Mouse (Mus musculus) heart, adult 2 months (tissue): ENCODE measurements at regions not wholly inside any gene's neighbourhood (a gene's known extent, or its start where the extent isn't known, plus 50 kb on each side); places are given as distances from the start of the nearest gene placed in this dataset.

Experiments
- DNase-seq, 2 experiments: peaks; one replicate each; pipeline ENCODE4 v3.0.0; 2021
- H3K27ac ChIP-seq: fragments of 200-600 bp; 2 replicates; pipeline ENCODE4 v1.8.1; 2022
- H3K27me3 ChIP-seq: fragments of 200-500 bp; 2 replicates; pipeline ENCODE4 v1.6.1; 2012; ENCODE audit warnings: mild to moderate bottlenecking, low read length, inconsistent platforms, mixed read lengths; ENCODE audit not compliant: control insufficient read depth, insufficient read depth
- H3K36me3 ChIP-seq: fragments of 200-500 bp; 2 replicates; pipeline ENCODE4 v1.6.1; 2012; ENCODE audit warnings: low read length, inconsistent platforms; ENCODE audit not compliant: control insufficient read depth, insufficient read depth
- H3K4me1 ChIP-seq: fragments of 200-500 bp; 2 replicates; pipeline ENCODE4 v1.6.1; 2011; ENCODE audit warnings: low read length; ENCODE audit not compliant: control insufficient read depth, insufficient read depth
- H3K4me3 ChIP-seq: fragments of 200-600 bp; 2 replicates; pipeline ENCODE4 v1.8.1; 2022
- H3K79me2 ChIP-seq: fragments of 200-500 bp; replicated peaks from 2 replicates; pipeline ENCODE4 v1.6.1; 2012; ENCODE audit warnings: mild to moderate bottlenecking, inconsistent platforms, low read length, moderate library complexity, mixed read lengths; ENCODE audit not compliant: control insufficient read depth, insufficient read depth
- H3K9ac ChIP-seq: fragments of 200-500 bp; 2 replicates; pipeline ENCODE4 v1.6.1; 2012; ENCODE audit warnings: low read depth, mild to moderate bottlenecking, control low read depth, inconsistent platforms, low read length, mixed read lengths
- CTCF ChIP-seq: fragments of 200-600 bp; IDR thresholded peaks from 2 replicates; pipeline ENCODE4 v1.8.1; 2022; ENCODE audit warnings: antibody characterized with exemption, mild to moderate bottlenecking, moderate library complexity
- EP300 ChIP-seq: fragments of 200-500 bp; IDR thresholded peaks from 2 replicates; pipeline ENCODE4 v1.6.1; 2011; ENCODE audit warnings: low read depth, low read length, control low read depth; ENCODE audit not compliant: insufficient read depth
- POLR2A ChIP-seq: fragments of 200-500 bp; IDR thresholded peaks from 2 replicates; pipeline ENCODE4 v1.6.1; 2011; ENCODE audit warnings: mild to moderate bottlenecking, low read depth, low read length, control low read depth; ENCODE audit not compliant: insufficient read depth
- WGBS: fragments of 180-500 bp; shearing (Covaris S2); methylation state at CpG from one replicate; pipeline ENCODE4 v1.1.7; 2018; 5-methylcytosine and 5-hydroxymethylcytosine counted together
- intact Hi-C: fragments of 180-260 bp; cut with DNase I; formaldehyde crosslinking; loops from one replicate; pipeline ENCODE4 v1.15.1; 2025

DNA sequence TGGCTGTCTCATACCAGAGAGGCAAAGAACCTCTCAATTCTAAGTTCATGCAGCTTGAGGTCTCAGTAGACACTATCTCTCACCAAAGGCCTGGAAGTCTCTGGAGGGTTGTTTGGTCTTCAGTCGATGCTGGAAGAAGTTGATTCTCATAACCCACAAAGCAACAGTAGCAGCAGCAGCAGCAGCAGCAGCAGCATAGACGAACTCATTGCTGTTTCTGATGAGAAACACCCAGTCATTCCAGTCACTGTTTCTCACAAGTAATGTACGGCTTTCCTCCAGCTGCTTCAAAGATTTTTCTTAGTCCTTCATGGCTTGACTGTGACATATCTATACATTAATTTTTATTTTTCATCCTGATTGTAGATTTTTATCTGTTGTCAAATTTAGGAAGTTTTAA is 298.1 kb upstream of the Hnrnpa3 start:
- WGBS: 68% methylated on average over 3 of the region's 3 CpGs
- no peak for DNase-seq
- no peak overlapping the region for H3K27ac ChIP-seq
- no peak overlapping the region for H3K9ac ChIP-seq
- H3K4me3 ChIP-seq: no peak overlapping the region
- no peaks in the 10 kb centered on the region for H3K79me2 ChIP-seq
- no peaks in the 10 kb centered on the region for H3K36me3 ChIP-seq
- TF ChIP-seq POLR2A: no peak
- no peak for TF ChIP-seq EP300
- TF ChIP-seq CTCF: no peak
- intact Hi-C loops: no loop called here
- peaks cover 2% of the 10 kb centered on the region for H3K4me1 ChIP-seq
- H3K27me3 ChIP-seq: no peaks in the 10 kb centered on the region

DNA sequence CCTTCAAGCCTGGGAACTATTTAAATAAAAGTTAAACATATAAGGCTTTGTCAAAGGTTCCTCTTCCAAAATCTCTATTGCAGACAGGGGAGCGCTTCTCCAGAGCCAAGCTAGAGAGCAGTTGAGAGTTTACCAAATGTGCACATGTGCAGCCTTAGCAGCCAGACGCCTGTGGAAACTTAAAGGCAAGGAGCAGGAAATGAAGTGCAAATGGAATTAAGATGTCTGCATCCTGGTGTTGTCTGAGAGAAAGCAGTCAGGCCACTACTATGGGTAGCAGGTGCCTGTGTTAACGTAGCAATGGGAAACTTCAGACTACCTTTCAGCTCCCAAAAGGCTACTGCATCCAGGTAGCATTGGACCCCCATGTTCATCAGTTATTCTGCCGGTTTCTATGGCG is 282.4 kb upstream of the Hnrnpa3 start:
- intact Hi-C loops: no loop called here
- Histone ChIP-seq H3K27me3 (no peaks in the 10 kb centered on the region), H3K79me2 (no peaks in the 10 kb centered on the region), H3K9ac (no peak overlapping the region), H3K27ac (no peak overlapping the region), H3K36me3 (no peaks in the 10 kb centered on the region), H3K4me1 (no peaks in the 10 kb centered on the region), H3K4me3 (no peak overlapping the region)
- no peak for TF ChIP-seq CTCF
- TF ChIP-seq POLR2A: no peak
- TF ChIP-seq EP300: no peak
- WGBS: 73% methylated on average over 5 of the region's 5 CpGs
- no peak for DNase-seq

DNA sequence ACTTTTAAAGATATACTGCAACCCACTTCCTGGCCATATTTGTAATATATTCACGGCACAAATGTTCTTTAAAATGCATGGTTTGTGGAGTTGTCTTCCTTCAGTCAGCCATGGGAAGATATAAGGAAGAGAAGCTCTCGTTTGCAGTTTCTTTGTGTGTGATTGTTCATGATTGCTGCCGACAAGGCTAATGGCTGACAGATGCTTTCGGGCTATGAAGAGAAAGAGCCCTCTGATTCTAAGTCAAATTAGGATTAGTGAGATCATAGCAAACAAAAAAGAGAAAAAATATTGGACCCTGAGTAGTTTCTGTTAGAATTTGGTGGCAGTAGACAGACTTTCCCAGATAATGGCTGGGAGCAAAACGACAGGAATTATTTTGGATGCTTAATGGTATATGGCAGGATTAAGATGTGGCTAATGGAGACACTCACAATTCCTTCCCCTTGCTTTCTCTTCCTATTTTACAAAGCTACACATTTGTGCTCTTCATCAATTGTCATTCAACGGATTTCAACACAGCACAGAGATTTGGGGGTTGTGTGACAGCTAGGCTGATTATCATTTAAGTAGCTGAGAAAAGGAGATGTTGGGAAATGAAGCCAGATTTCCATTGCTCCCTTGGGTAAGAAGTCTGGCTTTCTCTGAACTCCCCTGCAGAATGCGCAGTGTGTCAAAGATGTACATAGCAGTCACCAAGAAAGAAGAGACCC is 273.4 kb upstream of the Hnrnpa3 start:
- H3K4me3 ChIP-seq: no peak overlapping the region
- intact Hi-C loops: no loop called here
- no peak for TF ChIP-seq POLR2A
- no peak for TF ChIP-seq CTCF
- no peak for TF ChIP-seq EP300
- DNase-seq: no peak
- no peaks in the 10 kb centered on the region for H3K36me3 ChIP-seq
- no peaks in the 10 kb centered on the region for H3K79me2 ChIP-seq
- 61% methylated on average over 7 of the region's 7 CpGs for WGBS
- no peak overlapping the region for H3K9ac ChIP-seq
- H3K27me3 ChIP-seq: no peaks in the 10 kb centered on the region
- no peak overlapping the region for H3K27ac ChIP-seq
- no peaks in the 10 kb centered on the region for H3K4me1 ChIP-seq

DNA sequence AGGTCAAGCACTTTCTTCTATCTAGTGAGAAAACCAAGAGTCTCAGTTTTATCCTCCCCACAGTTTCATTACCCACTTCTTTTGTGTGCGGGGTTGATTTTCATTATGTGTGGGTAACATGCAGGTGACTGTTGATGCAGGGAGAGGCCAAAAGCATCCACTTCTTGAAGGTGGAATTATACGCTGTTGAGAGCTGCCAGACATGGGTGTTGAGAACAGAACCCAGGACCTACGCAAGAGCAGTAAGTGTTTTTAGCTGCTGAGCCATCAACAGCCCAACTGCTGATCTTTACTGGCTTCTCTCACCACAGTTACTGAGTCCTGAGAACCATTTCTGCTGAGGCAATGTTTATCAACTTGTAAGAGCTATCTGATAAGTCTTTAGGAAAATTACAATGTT is 272.4 kb upstream of the Hnrnpa3 start:
- no peaks in the 10 kb centered on the region for H3K27me3 ChIP-seq
- H3K27ac ChIP-seq: no peak overlapping the region
- WGBS: 84% methylated on average over 3 of the region's 3 CpGs
- no peaks in the 10 kb centered on the region for H3K79me2 ChIP-seq
- no peak overlapping the region for H3K4me3 ChIP-seq
- H3K36me3 ChIP-seq: no peaks in the 10 kb centered on the region
- no peak for DNase-seq
- no peaks in the 10 kb centered on the region for H3K4me1 ChIP-seq
- intact Hi-C loops: no loop called here
- TF ChIP-seq POLR2A (no peak), CTCF (no peak), EP300 (no peak)
- no peak overlapping the region for H3K9ac ChIP-seq

DNA sequence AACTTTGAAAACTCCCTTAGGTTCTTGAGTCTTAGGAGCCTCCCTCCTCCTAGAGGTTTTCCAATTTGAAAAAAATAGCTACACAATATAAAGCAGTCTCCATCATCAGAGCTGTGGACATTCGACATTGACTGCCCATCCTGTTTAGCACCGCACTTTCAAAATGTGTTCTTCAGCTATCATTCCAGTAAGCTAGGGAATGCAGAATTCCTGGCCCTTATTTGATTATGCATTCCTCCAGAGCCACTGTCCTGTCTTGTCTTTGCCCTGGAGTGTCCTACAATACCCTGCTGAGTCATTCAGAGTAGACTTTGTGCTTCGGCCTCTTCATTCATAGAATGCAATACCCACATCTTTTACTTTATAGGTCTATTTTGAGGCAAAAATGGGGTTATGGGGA is 267.0 kb upstream of the Hnrnpa3 start:
- no peaks in the 10 kb centered on the region for H3K27me3 ChIP-seq
- H3K79me2 ChIP-seq: no peaks in the 10 kb centered on the region
- H3K9ac ChIP-seq: no peak overlapping the region
- H3K4me3 ChIP-seq: no peak overlapping the region
- no peaks in the 10 kb centered on the region for H3K4me1 ChIP-seq
- intact Hi-C loops: no loop called here
- WGBS: 90% methylated on average over 3 of the region's 3 CpGs
- DNase-seq: no peak
- TF ChIP-seq POLR2A: no peak
- TF ChIP-seq EP300: no peak
- no peak for TF ChIP-seq CTCF
- no peak overlapping the region for H3K27ac ChIP-seq
- no peaks in the 10 kb centered on the region for H3K36me3 ChIP-seq

DNA sequence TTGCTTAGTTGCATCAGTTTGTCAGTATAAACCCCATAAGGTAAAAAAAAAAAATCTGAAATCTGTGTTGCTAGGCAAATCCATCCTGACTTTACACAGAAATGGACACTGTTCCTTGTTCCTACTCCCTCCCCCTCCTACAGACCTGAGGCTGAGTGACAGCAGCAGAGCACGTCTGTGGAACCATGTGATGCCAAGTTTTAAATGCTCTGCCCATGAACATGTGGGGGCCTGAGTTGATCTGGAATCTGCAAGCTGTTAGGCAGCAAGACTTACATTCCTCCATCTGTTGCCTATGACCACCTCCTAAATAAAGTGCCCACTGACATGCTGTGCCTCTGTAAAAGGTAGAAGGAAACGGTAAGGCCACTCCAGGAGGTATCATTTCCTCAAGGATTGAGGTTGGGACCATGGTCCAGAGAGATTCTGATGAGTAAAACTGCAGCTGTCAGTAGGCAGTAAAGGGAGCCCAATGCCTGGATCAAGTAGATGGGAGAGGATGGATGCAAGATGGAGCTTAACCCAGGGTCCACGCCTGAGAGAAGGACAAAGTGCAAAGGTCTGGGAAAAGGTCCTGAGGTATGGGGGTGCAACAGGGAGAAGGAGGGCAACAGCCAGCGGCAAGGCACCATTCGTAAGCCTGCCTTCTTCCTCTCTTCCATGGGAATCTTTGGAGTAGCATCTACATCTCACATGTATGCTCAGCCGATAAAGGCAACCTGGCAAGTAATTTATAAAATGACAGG is 264.0 kb upstream of the Hnrnpa3 start:
- H3K79me2 ChIP-seq: no peaks in the 10 kb centered on the region
- DNase-seq: no peak
- H3K27me3 ChIP-seq: no peaks in the 10 kb centered on the region
- H3K4me3 ChIP-seq: no peak overlapping the region
- 81% methylated on average over 6 of the region's 6 CpGs for WGBS
- intact Hi-C loops: no loop called here
- H3K4me1 ChIP-seq: no peaks in the 10 kb centered on the region
- no peaks in the 10 kb centered on the region for H3K36me3 ChIP-seq
- TF ChIP-seq CTCF: no peak
- no peak for TF ChIP-seq EP300
- no peak for TF ChIP-seq POLR2A
- no peak overlapping the region for H3K9ac ChIP-seq
- H3K27ac ChIP-seq: no peak overlapping the region
